Mouse (Mus musculus): Measurements from ENCODE around the gene Rap2b.

Rap2b gene

GRCm38 (mm10) chr3:61391564-61391963 is 30.1 kb downstream of the Rap2b start:
- no peak for DNase-seq

DNA sequence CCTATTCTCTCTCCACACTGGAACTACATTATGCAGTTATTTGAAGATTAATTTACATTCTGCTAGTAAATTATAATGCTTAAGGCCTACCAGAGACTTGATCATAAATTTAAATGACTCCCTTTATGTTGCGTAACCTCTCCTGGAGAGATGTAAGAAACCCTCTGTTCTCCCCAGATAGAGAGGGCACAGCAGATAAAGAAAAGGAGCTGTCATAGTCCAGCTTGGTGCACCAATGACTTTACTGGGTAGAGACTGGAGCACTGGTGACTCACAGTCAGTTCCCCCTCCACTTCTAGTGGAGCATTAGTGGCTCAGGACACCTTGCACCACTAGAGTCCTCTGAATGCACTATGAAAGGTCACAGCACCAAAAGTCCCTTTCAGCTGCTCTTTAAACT is 31.4 kb downstream of the Rap2b start:
- DNase-seq, result no peak

- no peak for DNase-seq
These were observed 32.1 kb downstream of the Rap2b start for GRCm38 (mm10) chr3:61393520-61393919.

DNA sequence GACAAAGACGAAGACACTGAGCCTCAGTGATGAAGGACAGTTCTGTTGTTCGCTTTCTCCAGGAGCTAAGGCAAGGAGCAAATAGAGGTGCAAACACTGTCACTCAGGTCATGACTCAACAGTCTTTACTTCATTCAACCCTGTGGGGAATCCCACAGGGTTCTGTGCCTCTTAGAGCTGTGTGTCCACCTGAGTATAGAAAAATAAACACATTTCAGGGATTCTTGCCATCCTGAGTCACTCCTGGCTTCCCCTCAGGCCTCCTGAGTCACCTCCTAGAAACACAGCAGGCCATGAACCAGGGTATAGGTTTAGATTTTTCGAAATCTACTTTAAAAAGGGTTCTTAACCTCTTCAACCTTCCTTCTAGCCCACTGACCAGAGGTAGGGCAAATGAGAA is 33.9 kb downstream of the Rap2b start:
- no peak for DNase-seq

DNA sequence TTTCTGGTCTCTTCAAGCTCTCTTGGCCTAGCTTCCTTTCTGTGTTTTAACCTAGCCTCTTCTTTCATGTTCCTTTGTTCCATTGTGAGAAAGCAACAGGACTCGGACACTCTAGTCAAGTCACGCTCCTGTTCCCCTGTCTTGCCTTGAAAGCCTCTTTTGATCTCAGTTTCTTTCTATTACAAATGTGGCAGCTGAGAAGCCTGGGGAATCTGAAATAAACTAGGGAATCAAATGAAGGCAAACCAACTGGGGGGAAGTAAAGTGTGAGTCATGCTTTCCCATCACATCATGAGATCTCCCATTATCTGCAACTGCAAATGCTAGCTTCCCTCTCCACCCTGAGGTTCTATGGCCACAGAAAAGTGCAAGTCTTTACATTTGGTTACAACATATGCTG is 35.3 kb downstream of the Rap2b start:
- DNase-seq, result no peak

DNA sequence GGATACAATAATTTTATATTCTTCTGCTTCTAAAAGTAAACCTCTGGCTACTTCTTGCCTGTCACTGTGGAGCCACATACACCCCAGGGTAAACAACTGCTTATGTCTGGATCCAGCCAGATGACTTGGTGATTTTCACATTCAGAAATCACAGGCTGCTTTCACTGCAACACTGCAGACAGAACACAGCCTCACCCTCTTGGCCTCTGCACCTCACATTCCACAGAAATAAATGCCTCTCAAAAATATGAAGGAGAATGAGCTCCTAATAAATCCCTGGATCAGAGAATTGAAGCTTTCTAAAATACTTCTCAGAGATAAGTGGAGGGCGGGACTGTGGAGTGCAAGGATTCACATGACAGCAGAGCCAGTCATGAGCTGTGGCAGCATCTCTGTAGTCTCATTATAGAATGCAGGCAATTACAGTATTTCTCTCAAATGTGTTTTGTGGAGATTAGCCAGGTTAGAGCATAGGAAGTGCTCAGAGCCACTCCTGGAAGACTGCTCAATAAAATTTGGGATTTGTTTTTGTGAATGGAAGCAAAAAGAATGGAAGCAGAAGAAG is 39.5 kb downstream of the Rap2b start:
- no peak for DNase-seq

GRCm38 (mm10) chr3:61406921-61407320 is 45.5 kb downstream of the Rap2b start:
- DNase-seq, result no peak

GRCm38 (mm10) chr3:61409683-61410082 is 48.2 kb downstream of the Rap2b start:
- no peak for DNase-seq

DNA sequence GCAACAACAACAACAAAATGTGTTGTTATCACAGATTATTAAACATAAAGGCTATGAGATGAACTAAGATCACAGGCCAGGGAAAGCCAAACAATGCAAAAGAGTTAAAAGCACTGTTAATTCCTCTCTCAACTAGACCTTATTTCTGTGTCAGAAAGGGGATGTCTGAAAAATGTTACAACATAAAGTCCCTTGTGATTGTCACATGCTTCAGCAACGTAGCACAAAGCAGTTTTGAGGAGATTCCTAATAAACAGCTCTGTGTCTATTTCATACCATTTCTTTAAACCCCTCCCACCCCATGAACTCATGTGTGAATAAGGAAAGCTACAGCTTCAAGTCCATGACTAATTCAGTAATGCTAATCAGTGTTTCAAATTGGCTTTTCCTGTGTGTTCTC is 54.4 kb downstream of the Rap2b start:
- DNase-seq, result no peak

Measured in cerebellum, adult 11-12 months (tissue).